In the genomic region with DNA sequence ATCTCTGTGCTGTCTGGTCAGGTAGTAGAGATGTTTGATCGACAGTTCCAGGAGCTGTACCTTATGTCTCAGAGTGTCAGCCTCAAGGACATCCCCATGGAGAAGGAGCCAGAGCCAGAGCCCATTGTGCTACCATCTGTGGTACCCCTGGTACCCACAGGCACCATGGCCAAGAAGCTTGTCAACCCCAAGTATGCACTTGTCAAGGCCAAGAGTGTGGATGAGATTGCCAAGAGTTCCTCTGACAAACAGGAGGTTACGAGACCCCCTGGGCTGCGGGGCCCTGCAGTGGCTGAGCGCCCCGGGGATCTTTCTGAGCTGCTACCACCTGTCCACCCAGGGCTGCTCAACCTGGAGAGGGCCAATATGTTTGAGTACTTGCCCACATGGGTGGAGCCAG, we compare ENCODE assay signal across 22 mouse cellular contexts. TPM values are rescaled to one million over a fixed set of nuclear protein-coding genes. Genes with fewer than 3 reads are reported as not detected.
"Had no signal": no experiment of that assay in that cellular context is flagged by ENCODE, and none has a peak within 500 bp of the region (broad histone marks: within the 10 kb centered on the region; RNA-seq: fewer than 3 reads in every experiment).

No protein-coding gene starts in this region.

- H3K9ac ChIP-seq: lung, embryonic 14.5 days; midbrain, embryonic 13.5 days; neural tube, embryonic 13.5 days; neural tube, embryonic 15.5 days had no signal

- H3K9me3 ChIP-seq: midbrain, embryonic 13.5 days; neural tube, embryonic 13.5 days; neural tube, embryonic 15.5 days had no signal

- H3K36me3 ChIP-seq: midbrain, embryonic 13.5 days; neural tube, embryonic 13.5 days; neural tube, embryonic 15.5 days had no signal

- H3K4me2 ChIP-seq: lung, embryonic 14.5 days; midbrain, embryonic 11.5 days; midbrain, embryonic 13.5 days; neural tube, embryonic 13.5 days; neural tube, embryonic 15.5 days had no signal

- H3K4me3 ChIP-seq: midbrain, embryonic 13.5 days; myocyte; neural tube, embryonic 13.5 days; neural tube, embryonic 15.5 days had no signal

- ATAC-seq: midbrain, embryonic 13.5 days; midbrain, embryonic 16.5 days had no signal

- DNase-seq: lung, adult 18-20 months; lung, embryonic 14.5 days; lung, postnatal 10 days; lung, postnatal 4 days; retina, postnatal 1 day; right cerebral cortex, adult 18-20 months; right cerebral cortex, postnatal 25 days; right cerebral cortex, postnatal 4 days; spleen, adult 18-20 months; thymus, adult 18-20 months; thymus, postnatal 14 days; thymus, postnatal 36 days had no signal

- H3K27ac ChIP-seq: midbrain, embryonic 13.5 days; neural tube, embryonic 13.5 days; neural tube, embryonic 15.5 days had no signal

- H3K27me3 ChIP-seq: midbrain, embryonic 13.5 days; neural tube, embryonic 13.5 days; neural tube, embryonic 15.5 days had no signal

- H3K4me1 ChIP-seq: neural tube, embryonic 15.5 days had no signal

RNA-seq across cellular contexts. Expression of a gene that starts 18.1 kb away (rescaled TPM):
- polyA plus RNA-seq: lung, embryonic 14.5 days; midbrain, embryonic 11.5 days; midbrain, embryonic 16.5 days; neural tube, embryonic 11.5 days; neural tube, embryonic 13.5 days; neural tube, embryonic 15.5 days; small intestine, adult 2 months; stomach, embryonic 14.5 days; stomach, embryonic 16.5 days had no signal

RNA-seq across cellular contexts. Expression of a gene that starts 18.6 kb away (rescaled TPM):
- polyA plus RNA-seq: myocyte had no signal
